Mouse (Mus musculus) heart, adult 11 months (tissue): ENCODE results near the gene Grsf1.
A peak's percentile ranks its signal among the peaks of the same experiment; 100 is the strongest.

Experiments
- DNase-seq: peaks from one replicate; pipeline ENCODE4 v3.0.0; 2022

Grsf1 gene

GRCm38 (mm10) chr5:88629987-88630386, 46.0 kb downstream of the Grsf1 start:
- peak; percentile 80 for DNase-seq

- DNase-seq, result peak; percentile 64
These were observed 46.8 kb downstream of the Grsf1 start for GRCm38 (mm10) chr5:88629125-88629524.

GRCm38 (mm10) chr5:88627545-88627944, 48.4 kb downstream of the Grsf1 start:
- peak; percentile 33 for DNase-seq

- DNase-seq, result peak; percentile 50
These were observed 59.0 kb downstream of the Grsf1 start for GRCm38 (mm10) chr5:88616988-88617387.

GRCm38 (mm10) chr5:88614129-88614528, 61.8 kb downstream of the Grsf1 start:
- peak; percentile 76 for DNase-seq
